Mouse (Mus musculus): Measurements from ENCODE around the gene Kif22. TPM values are rescaled to one million over a fixed set of nuclear protein-coding genes. Genes with fewer than 3 reads are reported as not detected.

Kif22 gene
- polyA plus RNA-seq, 1 experiment from 2014 or later = 74.3 TPM

DNA sequence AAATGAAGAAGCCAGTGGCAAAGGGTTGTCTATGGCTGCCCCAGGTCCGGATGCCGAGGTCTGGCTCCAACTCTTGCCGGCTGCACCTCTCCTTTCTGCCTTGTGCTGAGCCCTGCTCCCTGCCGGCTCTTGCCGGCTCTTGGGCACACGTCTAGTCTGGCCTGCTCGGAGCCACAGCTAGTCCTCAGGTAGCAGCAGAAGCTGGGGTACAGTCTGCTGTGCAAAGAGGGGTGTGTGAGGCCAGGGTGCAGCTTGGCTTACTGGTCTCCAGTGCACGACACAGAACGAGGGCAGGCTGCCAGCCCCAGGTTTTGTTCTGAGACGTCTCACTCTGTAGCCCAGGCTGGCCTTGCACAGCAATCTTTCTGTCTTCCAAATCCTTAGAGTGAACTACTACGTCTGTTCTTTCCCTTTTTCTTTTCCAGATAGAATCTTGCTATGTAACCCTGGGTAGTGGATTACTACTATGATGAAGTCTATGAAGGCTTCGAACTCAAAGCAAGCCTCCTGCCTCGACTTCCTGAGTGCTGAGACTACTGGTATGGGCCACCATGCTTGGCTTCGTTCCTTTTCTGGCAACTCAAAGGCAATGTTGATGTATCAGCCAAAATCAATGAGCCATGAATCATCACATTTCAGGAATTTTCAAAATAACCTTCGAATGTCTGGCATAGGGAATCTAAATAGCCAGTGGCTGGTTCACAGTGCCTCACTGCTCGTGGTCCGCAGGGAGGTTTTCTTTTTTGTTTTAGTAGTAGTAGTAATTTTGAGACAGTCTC lies 32.8 kb downstream of the Kif22 start:
- 81% methylated on average over 17 of the region's 17 CpGs for WGBS

DNA sequence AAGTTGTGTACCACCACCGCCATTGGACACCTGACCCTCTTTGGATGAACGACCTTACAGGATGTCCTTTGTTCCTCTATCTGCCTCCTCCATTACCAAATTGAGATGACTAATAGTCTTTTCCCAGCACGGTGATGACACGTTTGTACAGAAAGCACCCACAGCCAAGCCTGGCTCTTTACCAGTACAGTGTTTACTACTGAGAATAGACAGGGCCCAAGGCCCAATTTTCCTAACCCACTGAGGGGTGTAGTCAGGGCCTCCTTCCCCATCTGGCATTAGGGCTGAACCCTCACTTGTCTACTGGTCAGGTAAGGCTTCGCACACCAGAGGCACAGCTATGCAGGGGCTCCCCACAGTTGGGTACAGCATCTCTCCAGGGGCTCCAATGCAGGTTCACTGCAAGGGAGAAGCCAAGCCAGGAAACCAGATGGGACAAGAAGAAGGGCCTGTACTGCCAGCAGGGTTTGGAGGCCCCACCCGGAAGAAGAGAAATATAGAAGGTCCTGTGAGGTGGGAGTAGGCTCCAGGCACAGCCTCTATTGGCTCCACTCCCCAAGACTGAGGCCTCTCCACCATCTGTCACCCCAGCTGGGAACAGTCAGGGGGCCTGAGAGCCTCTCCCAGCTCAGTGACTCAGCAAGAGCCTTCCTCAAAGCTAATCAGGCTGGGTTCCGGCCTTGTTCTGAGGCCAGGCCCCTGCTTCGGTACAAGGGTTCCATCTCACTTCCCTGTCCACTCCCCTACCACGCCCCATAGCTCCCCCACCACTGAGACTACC lies 33.8 kb downstream of the Kif22 start:
- Histone ChIP-seq H3K4me2 (ENCODE audit: low read length) (no peak overlapping the region), H3K4me3 (ENCODE audit: control insufficient read depth in 1 of 2, insufficient read depth in 1 of 2, low read depth in 1 of 2, low read length in 2 of 2) (no peak overlapping the region), H3K27me3 (ENCODE audit: control insufficient read depth, insufficient read depth, low read length) (no peaks in the 10 kb centered on the region), H3K9ac (ENCODE audit: low read length) (peak overlapping the region; percentile 26; the same call in 1 of the 2 replicates), H3K36me3 (ENCODE audit: control insufficient read depth, insufficient read depth, low read length) (peaks cover 14% of the 10 kb centered on the region), H3K4me1 (ENCODE audit: control insufficient read depth in 2 of 2, insufficient read depth in 2 of 2, low read length in 2 of 2) (peaks cover 9 to 10% of the 10 kb centered on the region in 2 experiments), H3K9me3 (ENCODE audit: control insufficient read depth, low read length) (no peaks in the 10 kb centered on the region), H3K27ac (replicated peaks in 1 of 2; ENCODE audit: control insufficient read depth in 1 of 2, insufficient read depth in 1 of 2, low read depth in 2 of 2, low read length in 2 of 2) (peak overlapping the region; percentile 57 to 59)
- 28% methylated on average over 9 of the region's 9 CpGs for WGBS
- ATAC-seq (ENCODE audit: insufficient number of reproducible peaks, insufficient read depth, low FRiP score, low read depth) = peak; percentile 64

More for the DNA sequence above, 32.8 kb downstream of the Kif22 start:
- no peaks in the 10 kb centered on the region for H3K9me3 ChIP-seq (ENCODE audit: control insufficient read depth, low read length)
- H3K27me3 ChIP-seq (ENCODE audit: control insufficient read depth, insufficient read depth, low read length) = no peaks in the 10 kb centered on the region
- H3K9ac ChIP-seq (ENCODE audit: low read length) = no peak overlapping the region
- no peak for ATAC-seq (ENCODE audit: insufficient number of reproducible peaks, insufficient read depth, low FRiP score, low read depth)
- H3K36me3 ChIP-seq (ENCODE audit: control insufficient read depth, insufficient read depth, low read length) = peaks cover 17% of the 10 kb centered on the region
- no peak overlapping the region for H3K4me3 ChIP-seq (ENCODE audit: control insufficient read depth in 1 of 2, insufficient read depth in 1 of 2, low read depth in 1 of 2, low read length in 2 of 2)
- H3K4me1 ChIP-seq (ENCODE audit: control insufficient read depth in 2 of 2, insufficient read depth in 2 of 2, low read length in 2 of 2) = peaks cover 11 to 17% of the 10 kb centered on the region in 2 experiments
- no peak overlapping the region for H3K4me2 ChIP-seq (ENCODE audit: low read length)
- H3K27ac ChIP-seq (replicated peaks in 1 of 2; ENCODE audit: control insufficient read depth in 1 of 2, insufficient read depth in 1 of 2, low read depth in 2 of 2, low read length in 2 of 2) = peak overlapping the region in 1 of 2 experiments; percentile 59; a peak in 1 of 4 replicates

DNA sequence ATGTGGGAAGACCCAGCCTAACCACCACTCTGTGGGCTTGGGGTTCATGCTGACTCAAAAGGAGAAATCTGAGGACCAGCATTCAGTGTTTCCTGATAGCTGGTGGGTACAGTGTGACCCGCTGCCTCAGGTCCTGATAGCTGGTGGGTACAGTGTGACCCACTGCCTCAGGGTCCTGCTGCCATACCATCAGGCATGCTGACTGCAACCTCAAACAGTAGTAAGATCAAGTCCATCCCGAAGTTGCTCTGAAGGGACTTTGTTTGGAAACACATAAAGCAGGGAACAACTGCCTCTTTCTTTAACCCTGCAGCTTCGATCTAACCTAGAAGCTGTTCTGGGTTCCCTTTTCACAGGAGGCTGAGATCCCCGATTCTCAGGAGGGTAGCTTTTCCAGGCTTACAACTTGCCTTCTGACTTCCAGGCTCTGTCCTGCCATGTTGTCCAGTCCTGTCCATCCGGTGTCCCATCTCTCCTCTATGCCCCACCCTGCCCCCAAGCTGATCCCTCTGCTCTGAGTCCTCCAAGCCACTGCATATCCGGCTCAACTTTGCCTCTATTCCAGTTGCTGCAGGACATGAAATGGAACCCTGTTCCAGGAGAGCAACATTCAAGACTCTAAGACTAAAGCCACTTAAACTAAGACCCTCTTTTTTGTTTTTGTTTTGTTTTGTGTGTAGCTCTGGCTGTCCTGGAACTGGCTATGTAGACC lies 34.8 kb downstream of the Kif22 start:
- Histone ChIP-seq H3K9ac (ENCODE audit: low read length) (no peak overlapping the region), H3K4me2 (ENCODE audit: low read length) (no peak overlapping the region), H3K27ac (replicated peaks in 1 of 2; ENCODE audit: control insufficient read depth in 1 of 2, insufficient read depth in 1 of 2, low read depth in 2 of 2, low read length in 2 of 2) (no peak overlapping the region), H3K4me3 (ENCODE audit: control insufficient read depth in 1 of 2, insufficient read depth in 1 of 2, low read depth in 1 of 2, low read length in 2 of 2) (no peak overlapping the region), H3K4me1 (ENCODE audit: control insufficient read depth in 2 of 2, insufficient read depth in 2 of 2, low read length in 2 of 2) (peaks cover 8 to 9% of the 10 kb centered on the region in 2 experiments), H3K9me3 (ENCODE audit: control insufficient read depth, low read length) (no peaks in the 10 kb centered on the region), H3K36me3 (ENCODE audit: control insufficient read depth, insufficient read depth, low read length) (peaks cover 4% of the 10 kb centered on the region; the same call in 1 of the 2 replicates), H3K27me3 (ENCODE audit: control insufficient read depth, insufficient read depth, low read length) (no peaks in the 10 kb centered on the region)
- WGBS = 84% methylated on average over 6 of the region's 6 CpGs
- no peak for ATAC-seq (ENCODE audit: insufficient number of reproducible peaks, insufficient read depth, low FRiP score, low read depth)

DNA sequence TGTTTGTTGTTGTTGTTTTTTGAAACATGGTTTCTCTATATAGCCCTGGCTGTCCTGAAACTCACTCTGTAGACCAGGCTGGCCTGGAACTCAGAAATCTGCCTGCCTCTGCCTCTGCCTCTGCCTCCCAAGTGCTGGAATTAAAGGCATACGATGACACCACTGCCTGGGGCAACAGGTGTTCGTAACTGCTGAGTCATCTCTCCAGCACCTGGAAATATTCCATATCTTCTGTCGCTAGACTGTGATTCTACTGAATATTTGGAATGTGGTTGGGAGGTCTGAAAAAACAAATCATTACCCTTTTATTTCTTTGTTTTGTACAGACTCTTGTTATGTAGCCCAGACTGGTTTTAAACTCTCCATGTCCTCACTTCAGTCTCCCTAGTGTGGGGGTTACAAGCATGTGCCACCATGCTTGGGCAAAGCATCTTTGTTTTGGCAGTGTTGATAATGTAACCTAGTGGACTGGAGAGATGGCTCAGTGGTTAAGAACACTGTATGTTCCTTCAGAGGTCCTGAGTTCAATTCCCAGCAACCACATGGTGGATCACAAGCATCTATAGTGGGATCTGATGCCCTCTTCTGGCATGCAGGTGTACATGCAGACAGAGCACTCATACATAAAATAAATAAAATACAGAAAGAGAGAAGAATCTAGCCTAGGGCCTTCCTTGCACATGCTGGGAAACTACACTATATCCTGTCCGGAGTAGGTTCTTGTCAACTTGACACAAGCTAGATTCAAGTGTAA lies 38.0 kb downstream of the Kif22 start:
- H3K27me3 ChIP-seq (ENCODE audit: control insufficient read depth, insufficient read depth, low read length) = no peaks in the 10 kb centered on the region
- H3K9me3 ChIP-seq (ENCODE audit: control insufficient read depth, low read length) = no peaks in the 10 kb centered on the region
- H3K4me1 ChIP-seq (ENCODE audit: control insufficient read depth in 2 of 2, insufficient read depth in 2 of 2, low read length in 2 of 2) = peaks cover 8 to 9% of the 10 kb centered on the region in 2 experiments
- H3K4me3 ChIP-seq (ENCODE audit: control insufficient read depth in 1 of 2, insufficient read depth in 1 of 2, low read depth in 1 of 2, low read length in 2 of 2) = no peak overlapping the region
- H3K9ac ChIP-seq (ENCODE audit: low read length) = no peak overlapping the region
- WGBS = 82% methylated on average over 4 of the region's 4 CpGs
- no peak overlapping the region for H3K4me2 ChIP-seq (ENCODE audit: low read length)
- ATAC-seq (ENCODE audit: insufficient number of reproducible peaks, insufficient read depth, low FRiP score, low read depth) = no peak
- H3K36me3 ChIP-seq (ENCODE audit: control insufficient read depth, insufficient read depth, low read length) = no peaks in the 10 kb centered on the region
- no peak overlapping the region for H3K27ac ChIP-seq (replicated peaks in 1 of 2; ENCODE audit: control insufficient read depth in 1 of 2, insufficient read depth in 1 of 2, low read depth in 2 of 2, low read length in 2 of 2)

DNA sequence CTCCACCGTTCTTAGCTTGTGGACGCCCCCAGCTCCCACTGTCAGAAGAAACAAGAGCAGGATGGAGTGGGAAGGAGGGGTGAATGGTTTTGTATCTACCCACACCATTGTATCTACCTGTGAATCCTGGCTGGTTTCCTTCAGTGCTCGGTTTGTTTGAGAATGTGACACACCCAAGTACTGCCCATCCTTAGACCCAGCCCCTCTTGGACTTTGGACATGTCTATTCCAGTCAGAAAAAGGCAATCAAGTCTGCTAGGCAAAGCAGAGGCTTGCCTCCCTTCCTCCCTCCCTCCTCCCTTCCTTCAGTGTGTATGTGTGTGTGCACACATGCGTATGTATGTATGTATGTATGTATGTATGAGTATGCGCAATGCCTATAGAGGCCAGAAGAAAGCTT lies 38.7 kb downstream of the Kif22 start:
- H3K27me3 ChIP-seq (ENCODE audit: control insufficient read depth, insufficient read depth, low read length) = no peaks in the 10 kb centered on the region
- WGBS = 90% methylated on average over 5 of the region's 5 CpGs
- peaks cover 5 to 8% of the 10 kb centered on the region in 2 experiments for H3K4me1 ChIP-seq (ENCODE audit: control insufficient read depth in 2 of 2, insufficient read depth in 2 of 2, low read length in 2 of 2)
- H3K4me3 ChIP-seq (ENCODE audit: control insufficient read depth in 1 of 2, insufficient read depth in 1 of 2, low read depth in 1 of 2, low read length in 2 of 2) = no peak overlapping the region
- ATAC-seq (ENCODE audit: insufficient number of reproducible peaks, insufficient read depth, low FRiP score, low read depth) = no peak
- H3K9me3 ChIP-seq (ENCODE audit: control insufficient read depth, low read length) = no peaks in the 10 kb centered on the region
- H3K4me2 ChIP-seq (ENCODE audit: low read length) = no peak overlapping the region
- H3K27ac ChIP-seq (replicated peaks in 1 of 2; ENCODE audit: control insufficient read depth in 1 of 2, insufficient read depth in 1 of 2, low read depth in 2 of 2, low read length in 2 of 2) = no peak overlapping the region
- H3K36me3 ChIP-seq (ENCODE audit: control insufficient read depth, insufficient read depth, low read length) = no peaks in the 10 kb centered on the region
- no peak overlapping the region for H3K9ac ChIP-seq (ENCODE audit: low read length)

DNA sequence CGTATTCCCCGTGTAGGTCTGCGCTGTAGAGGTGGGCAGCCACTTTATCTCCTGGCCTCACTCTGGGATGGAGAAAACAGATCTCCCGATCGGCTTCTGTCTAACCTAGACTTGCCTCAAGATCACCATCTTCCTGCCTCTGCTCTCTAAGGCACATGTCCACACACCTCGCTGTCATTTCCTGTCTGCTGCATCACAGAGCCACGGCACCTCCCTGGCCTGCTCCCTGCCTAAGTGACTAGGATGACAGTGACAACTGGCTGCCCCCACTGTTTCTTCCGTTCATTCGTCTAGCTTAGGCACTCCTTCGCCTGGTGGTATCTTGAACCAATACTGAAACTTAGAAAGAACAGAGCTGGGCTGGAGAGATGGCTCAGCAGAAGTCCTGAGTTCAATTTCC lies 42.7 kb downstream of the Kif22 start:
- H3K9me3 ChIP-seq (ENCODE audit: control insufficient read depth, low read length) = peaks cover 4% of the 10 kb centered on the region; the same call in 1 of the 2 replicates
- no peak overlapping the region for H3K4me2 ChIP-seq (ENCODE audit: low read length)
- H3K27me3 ChIP-seq (ENCODE audit: control insufficient read depth, insufficient read depth, low read length) = no peaks in the 10 kb centered on the region
- ATAC-seq (ENCODE audit: insufficient number of reproducible peaks, insufficient read depth, low FRiP score, low read depth) = no peak
- 71% methylated on average over 10 of the region's 10 CpGs for WGBS
- peaks cover 12% of the 10 kb centered on the region; the same call in 1 of the 2 replicates for H3K36me3 ChIP-seq (ENCODE audit: control insufficient read depth, insufficient read depth, low read length)
- no peak overlapping the region for H3K4me3 ChIP-seq (ENCODE audit: control insufficient read depth in 1 of 2, insufficient read depth in 1 of 2, low read depth in 1 of 2, low read length in 2 of 2)
- H3K27ac ChIP-seq (replicated peaks in 1 of 2; ENCODE audit: control insufficient read depth in 1 of 2, insufficient read depth in 1 of 2, low read depth in 2 of 2, low read length in 2 of 2) = no peak overlapping the region
- no peaks in the 10 kb centered on the region for H3K4me1 ChIP-seq (ENCODE audit: control insufficient read depth in 2 of 2, insufficient read depth in 2 of 2, low read length in 2 of 2)
- H3K9ac ChIP-seq (ENCODE audit: low read length) = no peak overlapping the region

DNA sequence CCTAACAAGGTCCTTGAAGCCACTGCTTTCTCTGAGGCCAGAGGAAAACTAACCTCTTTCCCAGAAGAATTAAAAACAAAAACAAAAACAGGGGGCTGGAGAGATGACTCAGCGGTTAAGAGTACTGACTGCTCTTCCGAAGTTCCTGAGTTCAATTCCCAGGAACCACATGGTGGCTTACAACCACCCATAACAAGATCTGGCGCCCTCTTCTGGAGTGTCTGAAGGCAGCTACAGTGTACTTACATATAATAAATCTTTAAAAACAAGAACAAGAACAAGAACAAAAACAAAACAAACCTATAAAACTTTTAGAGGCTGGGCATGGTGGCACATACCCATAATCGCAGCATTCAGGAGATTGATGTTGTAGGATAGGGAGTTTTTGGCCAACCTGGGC lies 45.8 kb downstream of the Kif22 start:
- no peaks in the 10 kb centered on the region for H3K27me3 ChIP-seq (ENCODE audit: control insufficient read depth, insufficient read depth, low read length)
- H3K27ac ChIP-seq (replicated peaks in 1 of 2; ENCODE audit: control insufficient read depth in 1 of 2, insufficient read depth in 1 of 2, low read depth in 2 of 2, low read length in 2 of 2) = no peak overlapping the region
- H3K4me2 ChIP-seq (ENCODE audit: low read length) = no peak overlapping the region
- H3K9me3 ChIP-seq (ENCODE audit: control insufficient read depth, low read length) = peaks cover 4% of the 10 kb centered on the region; the same call in 1 of the 2 replicates
- H3K9ac ChIP-seq (ENCODE audit: low read length) = no peak overlapping the region
- H3K4me1 ChIP-seq (ENCODE audit: control insufficient read depth in 2 of 2, insufficient read depth in 2 of 2, low read length in 2 of 2) = no peaks in the 10 kb centered on the region
- no peak for ATAC-seq (ENCODE audit: insufficient number of reproducible peaks, insufficient read depth, low FRiP score, low read depth)
- H3K4me3 ChIP-seq (ENCODE audit: control insufficient read depth in 1 of 2, insufficient read depth in 1 of 2, low read depth in 1 of 2, low read length in 2 of 2) = no peak overlapping the region
- H3K36me3 ChIP-seq (ENCODE audit: control insufficient read depth, insufficient read depth, low read length) = peaks cover 12% of the 10 kb centered on the region; the same call in 1 of the 2 replicates
- WGBS = 81% methylated on average over 4 of the region's 4 CpGs

Measured in heart, embryonic 14.5 days (tissue).